Mouse (Mus musculus) adrenal gland, postnatal 4 days (tissue): ENCODE results near the gene Ggps1. TPM values are rescaled to one million over a fixed set of nuclear protein-coding genes. Genes with fewer than 3 reads are reported as not detected.

Experiments used
- total RNA-seq, 2 experiments: library from RNA; stranded (reverse); gene quantifications; 2 replicates each; pipeline ENCODE4 v1.2.3; 2021

The Ggps1 gene
- total RNA-seq, 2 experiments from 2014 or later = 41.8 to 45.9 TPM

Other genes with a start within 250 kb of the Ggps1 start
- 10 to 100 TPM; 18.6 to 22.0 TPM for gene B3galnt2, start 109.0 kb downstream of the Ggps1 start, total RNA-seq
- gene Tbce, start 23.9 kb downstream of the Ggps1 start, total RNA-seq = 10 to 100 TPM; 62.0 to 63.5 TPM
- gene Arid4b, start 256 bp downstream of the Ggps1 start, total RNA-seq = 10 to 100 TPM; 42.0 to 45.9 TPM